ENCODE assay signal across 8 mouse cellular contexts in genomic region chr7:105641936-105642335, GRCm38 (mm10). TPM values are rescaled to one million over a fixed set of nuclear protein-coding genes. Genes with fewer than 3 reads are reported as not detected.
DNase-seq lines count a peak whose midpoint lies in the region; ATAC-seq and TF ChIP-seq lines count a peak whose summit lies in the region.
"Had no signal": no experiment of that assay in that cellular context is flagged by ENCODE, and none has a peak within 500 bp of the region (broad histone marks: within the 10 kb centered on the region; RNA-seq: fewer than 3 reads in every experiment).

No protein-coding gene starts in this region.

- no peak overlapping the region for H3K9ac ChIP-seq in hindbrain, embryonic 11.5 days (ENCODE audit: low read depth, low read length)
- H3K9ac ChIP-seq in midbrain, embryonic 12.5 days (replicated peaks) = 0 out of 2 replicates have a peak overlapping the region, but pooled peaks have one; percentile 39

- no peak for DNase-seq in hindbrain, embryonic 10.5 days (ENCODE audit: low spot score)
- no peak for DNase-seq in hindbrain, embryonic 11.5 days (ENCODE audit: low spot score)
- DNase-seq in induced T-regulatory cell, adult 2 months (ENCODE audit: low read depth) = peak; percentile 23
- no peak for DNase-seq in adipocyte (ENCODE audit: low spot score)
- DNase-seq: kidney, postnatal 25 days had no signal

- peaks cover 31% of the 10 kb centered on the region for H3K36me3 ChIP-seq in hindbrain, embryonic 10.5 days
- no peaks in the 10 kb centered on the region for H3K36me3 ChIP-seq in hindbrain, embryonic 11.5 days (ENCODE audit: control insufficient read depth, insufficient read depth, low read length)
- peaks cover 26% of the 10 kb centered on the region for H3K36me3 ChIP-seq in midbrain, embryonic 12.5 days

- no peak for TF ChIP-seq POLR2A in bone marrow macrophage, adult 2 months (IDR thresholded peaks at IDR 0.05; ENCODE audit: borderline replicate concordance, low read depth, low read length)

- H3K4me3 ChIP-seq in hindbrain, embryonic 10.5 days = peak overlapping the region; percentile 82
- no peak overlapping the region for H3K4me3 ChIP-seq in hindbrain, embryonic 11.5 days (ENCODE audit: low read depth, low read length)
- H3K4me3 ChIP-seq in bone marrow macrophage, adult 2 months (ENCODE audit: insufficient read depth, low read length) = peak overlapping the region; percentile 82; the same call in 1 of the 2 replicates
- no peak overlapping the region for H3K4me3 ChIP-seq in midbrain, embryonic 12.5 days

- H3K4me1 ChIP-seq in hindbrain, embryonic 10.5 days (replicated peaks) = peaks cover 28% of the 10 kb centered on the region
- H3K4me1 ChIP-seq in hindbrain, embryonic 11.5 days (replicated peaks; ENCODE audit: control insufficient read depth, insufficient read depth, low read length) = 0 out of 2 replicates have a peak, but pooled peaks cover 5% of the 10 kb centered on the region
- peaks cover 27% of the 10 kb centered on the region for H3K4me1 ChIP-seq in bone marrow macrophage, adult 2 months (ENCODE audit: control insufficient read depth, insufficient read depth, low read length)
- H3K4me1 ChIP-seq in midbrain, embryonic 12.5 days = peaks cover 25% of the 10 kb centered on the region

- H3K4me2 ChIP-seq in hindbrain, embryonic 11.5 days (replicated peaks; ENCODE audit: low read depth, low read length) = no peak overlapping the region
- H3K4me2 ChIP-seq in midbrain, embryonic 12.5 days (replicated peaks) = no peak overlapping the region

- ATAC-seq in hindbrain, embryonic 11.5 days (ENCODE audit: low FRiP score) = no peak
- no peak for ATAC-seq in midbrain, embryonic 12.5 days (ENCODE audit: low FRiP score, low read depth)
- ATAC-seq in monocyte, adult 5-6 weeks (replicated peaks; ENCODE audit: insufficient number of reproducible peaks, low FRiP score, low TSS enrichment, poor library complexity, severe bottlenecking) = no peak

- H3K9me3 ChIP-seq in hindbrain, embryonic 10.5 days = no peaks in the 10 kb centered on the region
- no peaks in the 10 kb centered on the region for H3K9me3 ChIP-seq in hindbrain, embryonic 11.5 days (ENCODE audit: control insufficient read depth, low read length)
- no peaks in the 10 kb centered on the region for H3K9me3 ChIP-seq in midbrain, embryonic 12.5 days

- H3K27me3 ChIP-seq in hindbrain, embryonic 10.5 days (ENCODE audit: insufficient read depth, poor library complexity, severe bottlenecking) = no peaks in the 10 kb centered on the region
- no peaks in the 10 kb centered on the region for H3K27me3 ChIP-seq in hindbrain, embryonic 11.5 days (ENCODE audit: control insufficient read depth, insufficient read depth, low read length)
- H3K27me3 ChIP-seq in midbrain, embryonic 12.5 days = no peaks in the 10 kb centered on the region

- no peak overlapping the region for H3K27ac ChIP-seq in hindbrain, embryonic 10.5 days
- H3K27ac ChIP-seq in hindbrain, embryonic 11.5 days (ENCODE audit: low read depth, low read length) = no peak overlapping the region
- peak overlapping the region; percentile 95 for H3K27ac ChIP-seq in bone marrow macrophage, adult 2 months (ENCODE audit: insufficient read depth, low read depth, low read length)
- H3K27ac ChIP-seq in midbrain, embryonic 12.5 days (replicated peaks) = no peak overlapping the region

- 77% methylated on average over 3 of the region's 3 CpGs for WGBS in hindbrain, embryonic 10.5 days
- WGBS in hindbrain, embryonic 11.5 days = 82% methylated on average over 3 of the region's 3 CpGs
- WGBS in midbrain, embryonic 12.5 days = 88% methylated on average over 3 of the region's 3 CpGs

- no peak for TF ChIP-seq CTCF in bone marrow macrophage, adult 2 months (IDR thresholded peaks at IDR 0.05; ENCODE audit: low read depth, low read length)

RNA-seq across cellular contexts. Expression of gene Gm45799, which starts 1.6 kb away (rescaled TPM):
- 18.5 and 28.1 TPM in 2 replicates for polyA plus RNA-seq in hindbrain, embryonic 10.5 days (2016; fragmentation: Nextera tagmentation; extraction: Ambion mirVana)
- polyA plus RNA-seq in hindbrain, embryonic 11.5 days (2014; fragmentation: Nextera tagmentation; extraction: Ambion mirVana) = 10.2 and 10.8 TPM in 2 replicates
- 4.4 and 7.0 TPM in 2 replicates for polyA plus RNA-seq in bone marrow macrophage, adult 2 months (2012; ENCODE audit: insufficient read depth, insufficient read length, missing spikeins)
- 3.3 TPM in 2 replicates for polyA plus RNA-seq in midbrain, embryonic 12.5 days (2016; fragmentation: Nextera tagmentation; extraction: Ambion mirVana)
- total RNA-seq in monocyte, adult 5-6 weeks (2017) = 1.5 to 7.3 TPM (median 2.1 TPM) in 3 replicates

RNA-seq across cellular contexts. Expression of gene Arfip2, which starts 1.7 kb away (rescaled TPM):
- polyA plus RNA-seq in hindbrain, embryonic 10.5 days (2016; fragmentation: Nextera tagmentation; extraction: Ambion mirVana) = 58.4 and 69.7 TPM in 2 replicates
- 69.7 and 73.2 TPM in 2 replicates for polyA plus RNA-seq in hindbrain, embryonic 11.5 days (2014; fragmentation: Nextera tagmentation; extraction: Ambion mirVana)
- 31.7 and 36.4 TPM in 2 replicates for polyA plus RNA-seq in bone marrow macrophage, adult 2 months (2012; ENCODE audit: insufficient read depth, insufficient read length, missing spikeins)
- 71.4 and 79.3 TPM in 2 replicates for polyA plus RNA-seq in midbrain, embryonic 12.5 days (2016; fragmentation: Nextera tagmentation; extraction: Ambion mirVana)
- 35.1 to 41.9 TPM (median 38.1 TPM) in 3 replicates for total RNA-seq in monocyte, adult 5-6 weeks (2017)

RNA-seq across cellular contexts. Expression of gene Timm10b, which starts 2.1 kb away (rescaled TPM):
- polyA plus RNA-seq in hindbrain, embryonic 10.5 days (2016; fragmentation: Nextera tagmentation; extraction: Ambion mirVana) = 164 and 184 TPM in 2 replicates
- 146 and 148 TPM in 2 replicates for polyA plus RNA-seq in hindbrain, embryonic 11.5 days (2014; fragmentation: Nextera tagmentation; extraction: Ambion mirVana)
- 129 and 148 TPM in 2 replicates for polyA plus RNA-seq in bone marrow macrophage, adult 2 months (2012; ENCODE audit: insufficient read depth, insufficient read length, missing spikeins)
- polyA plus RNA-seq in midbrain, embryonic 12.5 days (2016; fragmentation: Nextera tagmentation; extraction: Ambion mirVana) = 135 and 143 TPM in 2 replicates
- 57.4 to 73.7 TPM (median 68.2 TPM) in 3 replicates for total RNA-seq in monocyte, adult 5-6 weeks (2017)

RNA-seq across cellular contexts. Expression of gene Trim3, which starts 8.6 kb away (rescaled TPM):
- polyA plus RNA-seq in hindbrain, embryonic 10.5 days (2016; fragmentation: Nextera tagmentation; extraction: Ambion mirVana) = 40.9 and 42.2 TPM in 2 replicates
- 31.2 and 34.3 TPM in 2 replicates for polyA plus RNA-seq in hindbrain, embryonic 11.5 days (2014; fragmentation: Nextera tagmentation; extraction: Ambion mirVana)
- 66.8 and 66.9 TPM in 2 replicates for polyA plus RNA-seq in bone marrow macrophage, adult 2 months (2012; ENCODE audit: insufficient read depth, insufficient read length, missing spikeins)
- 54.1 and 55.5 TPM in 2 replicates for polyA plus RNA-seq in midbrain, embryonic 12.5 days (2016; fragmentation: Nextera tagmentation; extraction: Ambion mirVana)
- 4.9 to 26.3 TPM (median 23.4 TPM) in 3 replicates for total RNA-seq in monocyte, adult 5-6 weeks (2017)

RNA-seq across cellular contexts. Expression of gene Dnhd1, which starts 8.7 kb away (rescaled TPM):
- 0.31 and 0.51 TPM in 2 replicates for polyA plus RNA-seq in hindbrain, embryonic 10.5 days (2016; fragmentation: Nextera tagmentation; extraction: Ambion mirVana)
- 0.85 and 1.2 TPM in 2 replicates for polyA plus RNA-seq in hindbrain, embryonic 11.5 days (2014; fragmentation: Nextera tagmentation; extraction: Ambion mirVana)
- 3.7 and 5.8 TPM in 2 replicates for polyA plus RNA-seq in bone marrow macrophage, adult 2 months (2012; ENCODE audit: insufficient read depth, insufficient read length, missing spikeins)
- polyA plus RNA-seq in midbrain, embryonic 12.5 days (2016; fragmentation: Nextera tagmentation; extraction: Ambion mirVana) = 1.0 and 1.5 TPM in 2 replicates
- total RNA-seq in monocyte, adult 5-6 weeks (2017) = 1.6 to 6.3 TPM (median 5.8 TPM) in 3 replicates

Comparison
In these comparisons a context has a peak if more than half of its experiments do, and no peak if none do; other contexts are left out.
1. H3K4me3 ChIP-seq: peak in hindbrain, embryonic 10.5 days (single experiment) and bone marrow macrophage, adult 2 months (single experiment); none in hindbrain, embryonic 11.5 days (single experiment) and midbrain, embryonic 12.5 days (single experiment).